Mouse (Mus musculus) cerebral cortex, adult 2 months (tissue): ENCODE data around the gene Vmn2r50.

Experiments used
- WGBS: fragments of 180-500 bp; shearing (Covaris S2); methylation state at CpG from one replicate; pipeline ENCODE4 v1.1.7; 2018; 5-methylcytosine and 5-hydroxymethylcytosine counted together

Gene Vmn2r50

DNA sequence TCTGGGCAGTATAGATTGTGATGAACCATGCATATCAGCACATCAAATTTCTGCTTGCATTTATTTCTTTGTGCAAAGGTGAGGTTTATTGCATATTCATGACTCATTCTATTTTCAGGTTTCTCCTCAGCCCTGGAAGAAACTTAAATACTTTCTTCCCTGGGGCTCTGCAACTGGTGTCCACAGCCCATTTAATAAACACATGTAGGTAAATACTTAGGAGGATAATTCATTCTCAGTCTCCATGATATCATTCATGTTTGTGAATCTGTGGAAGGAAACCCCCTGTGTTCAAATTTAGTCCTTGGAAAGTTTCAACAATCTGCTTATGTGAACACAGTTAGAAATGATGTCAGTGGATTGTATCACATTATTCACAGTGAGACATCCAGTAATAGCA lies at the start of gene Vmn2r50:
Vmn2r50 (minus strand) TSS at position 101 of the 400 bp plus-strand sequence.

DNA sequence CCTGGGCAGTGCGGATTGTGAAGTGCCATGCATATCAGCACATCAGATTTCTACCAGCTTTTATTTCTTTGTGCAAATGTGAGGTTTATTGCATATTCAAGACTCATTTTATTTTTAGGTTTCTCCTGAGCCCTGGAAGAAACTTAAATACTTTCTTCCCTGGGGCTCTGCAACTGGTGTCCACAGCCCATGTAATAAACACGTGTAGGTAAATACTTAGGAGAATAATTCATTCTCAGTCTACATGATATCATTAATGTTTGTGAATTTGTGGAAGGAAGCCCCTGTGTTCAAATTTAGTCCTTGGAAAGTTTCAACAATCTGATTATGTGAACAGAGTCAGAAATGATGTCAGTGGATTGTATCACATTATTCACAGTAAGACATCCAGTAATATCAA lies 60.9 kb downstream of the Vmn2r50 start, which contains the start of gene Vmn2r49:
Vmn2r49 (minus strand) TSS at position 101 of the 400 bp plus-strand sequence.
- WGBS: 80% methylated on average over 1 of the region's 2 CpGs
